Mouse (Mus musculus) small intestine, adult 10 weeks (tissue): ENCODE measurements around the gene Suco. TPM values are rescaled to one million over a fixed set of nuclear protein-coding genes. Genes with fewer than 3 reads are reported as not detected.

Experiments used
- polyA plus RNA-seq: library from polyadenylated mRNA; stranded (reverse); fragments of 350-450 nt; fragmentation: Illumina TruSeq; extraction: RNeasy Lipid Tissue Mini Kit (QIAGEN cat#74804); gene quantifications from one replicate; pipeline ENCODE4 v1.2.3, GENCODE M21; 2014; ENCODE audit warnings: low replicate concordance

Gene Suco
- polyA plus RNA-seq = 121 TPM

DNA sequence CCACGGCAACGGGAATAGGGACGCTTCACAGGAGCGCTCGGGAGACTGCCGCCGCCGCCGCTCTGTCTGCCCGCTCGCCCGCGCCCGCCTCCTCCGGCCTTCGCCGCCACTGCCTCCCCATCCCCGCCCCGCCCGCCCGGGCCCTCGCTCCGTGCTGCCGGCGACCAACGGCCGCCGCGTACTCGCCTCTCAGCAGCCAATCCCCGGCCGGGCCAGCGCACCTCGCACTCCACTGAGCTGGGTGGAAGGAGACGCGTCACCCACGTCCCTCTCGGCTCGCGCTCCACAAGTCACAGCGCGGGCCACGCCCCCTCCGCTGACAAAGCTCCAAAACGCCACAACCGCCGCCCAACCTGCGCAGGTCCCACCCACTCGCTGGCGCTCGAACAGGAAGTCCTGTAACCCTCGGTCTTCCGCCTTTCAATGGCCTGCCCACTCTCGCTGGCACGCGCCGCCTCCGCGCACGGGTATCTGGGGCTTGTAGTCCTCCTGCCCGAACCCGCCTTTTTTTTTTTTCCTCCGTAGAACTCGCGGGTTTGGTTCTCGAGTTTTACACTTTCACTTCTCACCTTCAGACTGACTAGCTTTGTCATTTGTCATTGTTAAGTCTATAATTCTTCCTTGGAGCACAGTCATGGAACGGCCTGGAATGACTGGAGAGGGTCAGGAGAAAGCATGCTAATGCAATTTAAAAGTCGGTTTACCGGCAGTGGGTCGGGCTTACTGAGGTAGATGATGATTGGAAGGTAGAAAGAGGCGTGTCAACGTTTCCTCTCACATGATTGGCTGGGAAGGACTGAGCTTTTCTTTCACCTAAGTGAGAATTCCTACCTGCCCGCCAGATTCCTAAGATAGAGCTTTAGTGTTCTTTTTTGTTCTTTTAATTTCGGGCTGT, at the start of gene Suco:
TSS of gene Suco (minus strand) at position 130 of the 895 bp plus-strand sequence.

GRCm38 (mm10) chr1:161788339-161788738, 88.1 kb downstream of the Suco start, which contains the start of gene Fasl:
Fasl (minus strand) TSS chr1:161788495.

Other genes with a start within 250 kb of the Suco start
- 12.3 TPM for gene Fasl, start 88.2 kb downstream of the Suco start, polyA plus RNA-seq
- gene Pigc, start 92.5 kb upstream of the Suco start, polyA plus RNA-seq = 45.4 TPM
- gene 4930558K02Rik, start 103.0 kb upstream of the Suco start, polyA plus RNA-seq = not detected